Mouse (Mus musculus) Patski (cell line): ENCODE measurements around the gene Mpv17l2. TPM values are rescaled to one million over a fixed set of nuclear protein-coding genes. Genes with fewer than 3 reads are reported as not detected.

Experiments
- ATAC-seq: fragments of 100-300 bp; one replicate; pipeline ENCODE4 v1.8.0; 2021
- CTCF ChIA-PET: fragments of 350-600 bp; sonication (Branson Sonifier 250); formaldehyde crosslinking; loops from one replicate; lab custom pipeline; 2022; ENCODE audit warnings: inconsistent platforms; lab: Charles Lee
- POLR2A ChIA-PET: fragments of 350-600 bp; sonication (Branson Sonifier 250); formaldehyde crosslinking; loops from one replicate; lab custom pipeline; 2022; ENCODE audit warnings: antibody characterized with exemption, inconsistent platforms; lab: Charles Lee
- DNase-seq: peaks from one replicate; pipeline ENCODE4 v3.0.0-alpha.2; 2011; ENCODE audit warnings: low read depth, low spot score
- H3K27me3 ChIP-seq: fragments of 371-371 bp; one replicate; pipeline ENCODE4 v1.5.1; 2021
- CTCF ChIP-seq: fragments of 100-300 bp; IDR thresholded peaks from one replicate; pipeline ENCODE4 v1.5.1; 2021
- in situ Hi-C: fragments of 300-500 bp; cut with MboI; formaldehyde crosslinking; loops from 3 replicates; pipeline ENCODE4 v1.11.1; 2018; ENCODE audit warnings: low pct_unique_long_range_greater_than_20kb, mixed read lengths
- polyA plus RNA-seq: library from polyadenylated mRNA; unstranded; gene quantifications from one replicate; pipeline ENCODE4 v1.2.3, GENCODE M21; 2021

The Mpv17l2 gene
- polyA plus RNA-seq, 1 experiment from 2014 or later = 85.2 TPM

- DNase-seq = peak; percentile 82
- POLR2A ChIA-PET = interaction anchor here (0.5 to 0.6 kb wide), 2 partner anchors 13 to 31 kb away, joined by 4 read pairs; partner anchors contain the start of gene Pde4c
- ATAC-seq = peak; percentile 95
- no peak for TF ChIP-seq CTCF
- in situ Hi-C loops = loop anchor here (5.0 kb wide), 1 partner anchor 37 kb away; the partner anchor contains the start of gene Gm3336
- CTCF ChIA-PET = interaction anchor here (0.8 to 1.0 kb wide), 3 partner anchors 33 to 81 kb away, joined by 3 to 4 read pairs (median 3); partner anchors contain the start of gene Gm3336
- no peaks in the 10 kb centered on the region for H3K27me3 ChIP-seq
Observed at GRCm38 (mm10) chr8:70754043-70754870, 6.5 kb downstream of the Mpv17l2 start, which contains the start of gene Rab3a. Gene Rab3a (plus strand): TSS chr8:70754679.

GRCm38 (mm10) chr8:70753151-70753550 lies 7.6 kb downstream of the Mpv17l2 start:
- DNase-seq = no peak
- in situ Hi-C loops = loop anchor here (5.0 kb wide), 1 partner anchor 36 kb away; the partner anchor contains the start of gene Gm3336
- H3K27me3 ChIP-seq = no peaks in the 10 kb centered on the region
- ATAC-seq = no peak
- CTCF ChIA-PET = interaction anchor here (0.8 to 2.1 kb wide), 4 partner anchors 9 to 35 kb away, joined by 3 to 9 read pairs (median 4); partner anchors contain the start of genes Gm3336, Mpv17l2 and Pde4c
- no peak for TF ChIP-seq CTCF
- POLR2A ChIA-PET = interaction anchor here (1.2 kb wide), 1 partner anchor 31 kb away, joined by 4 read pairs; no protein-coding TSS in a partner anchor

- ChIA-PET CTCF (interaction anchor here (0.9 to 2.3 kb wide), 4 partner anchors 10 to 37 kb away, joined by 3 to 9 read pairs (median 6); partner anchors contain the start of genes Gm3336 and Mpv17l2), POLR2A (no interaction called here)
- no peak for TF ChIP-seq CTCF
- in situ Hi-C loops = loop anchor here (5.0 kb wide), 1 partner anchor 35 kb away; the partner anchor contains the start of gene Gm3336
- ATAC-seq = no peak
- DNase-seq = no peak
- H3K27me3 ChIP-seq = no peaks in the 10 kb centered on the region
Observed at GRCm38 (mm10) chr8:70752000-70752764, 8.6 kb downstream of the Mpv17l2 start.

GRCm38 (mm10) chr8:70750128-70750680 lies 10.5 kb downstream of the Mpv17l2 start:
- no peaks in the 10 kb centered on the region for H3K27me3 ChIP-seq
- DNase-seq (no peak), ATAC-seq (no peak)
- in situ Hi-C loops = loop anchor here (5.0 kb wide), 1 partner anchor 33 kb away; the partner anchor contains the start of gene Gm3336
- CTCF ChIA-PET = no interaction called here
- TF ChIP-seq CTCF = no peak
- POLR2A ChIA-PET = no interaction called here

- in situ Hi-C loops = no loop called here
- ATAC-seq = no peak
- TF ChIP-seq CTCF = no peak
- ChIA-PET POLR2A (no interaction called here), CTCF (no interaction called here)
- no peak for DNase-seq
- no peaks in the 10 kb centered on the region for H3K27me3 ChIP-seq
Observed at GRCm38 (mm10) chr8:70749097-70749674, 11.6 kb downstream of the Mpv17l2 start.

GRCm38 (mm10) chr8:70748246-70749096 lies 12.3 kb downstream of the Mpv17l2 start:
- ChIA-PET CTCF (interaction anchor here (1.3 kb wide), 1 partner anchor 76 kb away, joined by 3 read pairs; the partner anchor contains the start of gene Lsm4), POLR2A (no interaction called here)
- ATAC-seq (no peak), DNase-seq (no peak)
- TF ChIP-seq CTCF = no peak
- in situ Hi-C loops = no loop called here
- H3K27me3 ChIP-seq = no peaks in the 10 kb centered on the region

- in situ Hi-C loops = no loop called here
- DNase-seq (no peak), ATAC-seq (no peak)
- ChIA-PET POLR2A (no interaction called here), CTCF (interaction anchor here (1.3 kb wide), 1 partner anchor 74 kb away, joined by 3 read pairs; the partner anchor contains the start of gene Lsm4)
- TF ChIP-seq CTCF = no peak
- no peaks in the 10 kb centered on the region for H3K27me3 ChIP-seq
Observed at GRCm38 (mm10) chr8:70747211-70747890, 13.4 kb downstream of the Mpv17l2 start.

GRCm38 (mm10) chr8:70746676-70747075 lies 14.1 kb downstream of the Mpv17l2 start:
- TF ChIP-seq CTCF = no peak
- H3K27me3 ChIP-seq = no peaks in the 10 kb centered on the region
- in situ Hi-C loops = no loop called here
- DNase-seq (no peak), ATAC-seq (no peak)
- POLR2A ChIA-PET = no interaction called here
- CTCF ChIA-PET = no interaction called here
